Mouse (Mus musculus) liver, embryonic 14.5 days (tissue): ENCODE data around the gene F11r. TPM values are rescaled to one million over a fixed set of nuclear protein-coding genes. Genes with fewer than 3 reads are reported as not detected.
A peak's percentile ranks its signal among the peaks of the same experiment; 100 is the strongest.
"Not testable (repeated sequence)": the region's sequence is repeated elsewhere in the genome, so short reads cannot be mapped to it uniquely, and the experiment has no call there.

Source experiments
- ATAC-seq: fragments of 200-750 bp; cut with Nextera tagmentation; 2 replicates; pipeline ENCODE4 v1.8.0; 2017; ENCODE audit warnings: moderate number of reproducible peaks, mild to moderate bottlenecking, moderate library complexity; ENCODE audit not compliant: insufficient read depth
- DNase-seq, 3 experiments: peaks; one replicate each; pipeline ENCODE4 v3.0.0-alpha.2; 2012 to 2013; ENCODE audit warnings: low read depth in 3 of 3, low spot score in 3 of 3
- H3K27ac ChIP-seq: fragments of 300-500 bp; sonication (generic); 2 replicates; pipeline ENCODE4 v1.5.1; 2014; ENCODE audit warnings: moderate library complexity, mild to moderate bottlenecking, control low read depth, inconsistent platforms
- H3K27me3 ChIP-seq: fragments of 300-500 bp; sonication (generic); 2 replicates; pipeline ENCODE4 v1.6.1; 2014; ENCODE audit warnings: mild to moderate bottlenecking, low read length, moderate library complexity; ENCODE audit not compliant: control insufficient read depth, insufficient read depth
- H3K36me3 ChIP-seq: fragments of 300-500 bp; sonication (generic); replicated peaks from 2 replicates; pipeline ENCODE4 v1.6.1; 2014; ENCODE audit warnings: low read depth; ENCODE audit not compliant: control insufficient read depth, insufficient read depth
- H3K4me1 ChIP-seq, 2 experiments: fragments of 200-500 bp in 1 of 2; fragments of 300-500 bp in 1 of 2; sonication (generic) in 1 of 2; replicated peaks; 2 replicates each; pipeline ENCODE4 v1.6.1; 2012 to 2014; ENCODE audit warnings: antibody characterized with exemption in 1 of 2, inconsistent platforms in 1 of 2, low read length in 1 of 2; ENCODE audit not compliant: control insufficient read depth in 2 of 2, insufficient read depth in 2 of 2
- H3K4me2 ChIP-seq: fragments of 300-500 bp; sonication (generic); 2 replicates; pipeline ENCODE4 v1.6.1; 2014; ENCODE audit warnings: low read depth, mild to moderate bottlenecking, control low read depth, moderate library complexity
- H3K4me3 ChIP-seq, 2 experiments: fragments of 200-500 bp in 1 of 2; fragments of 300-500 bp in 1 of 2; sonication (generic) in 1 of 2; 2 replicates each; pipeline ENCODE4 v1.5.1; 2012 to 2014; ENCODE audit warnings: low read depth in 2 of 2, low read length in 2 of 2, mild to moderate bottlenecking in 2 of 2, control low read depth in 1 of 2, inconsistent platforms in 1 of 2, moderate library complexity in 1 of 2; ENCODE audit not compliant: insufficient read depth in 1 of 2
- H3K9ac ChIP-seq: fragments of 300-500 bp; sonication (generic); replicated peaks from 2 replicates; pipeline ENCODE4 v1.6.1; 2014; ENCODE audit warnings: mild to moderate bottlenecking, control low read depth, moderate library complexity
- H3K9me3 ChIP-seq: fragments of 300-500 bp; sonication (generic); 2 replicates; pipeline ENCODE4 v1.6.1; 2016; ENCODE audit warnings: low read length, mixed read lengths; ENCODE audit not compliant: control insufficient read depth
- CTCF ChIP-seq: IDR thresholded peaks from 2 replicates; pipeline ENCODE4 v1.5.1; 2016; ENCODE audit warnings: antibody characterized with exemption, low read depth, control low read depth
- EP300 ChIP-seq: IDR thresholded peaks from 2 replicates; pipeline ENCODE4 v1.6.1; 2016; ENCODE audit warnings: antibody characterized with exemption, low read depth
- WGBS: fragments of 180-500 bp; shearing (Covaris S2); extraction: QIAGEN DNeasy Blood & Tissue Kit; methylation state at CpG from one replicate; pipeline ENCODE4 v1.1.7; 2014; ENCODE audit not compliant: insufficient replicate concordance; 5-methylcytosine and 5-hydroxymethylcytosine counted together
- polyA plus RNA-seq, 2 experiments: library from polyadenylated mRNA; depleted of rRNA in 1 of 2; stranded (reverse) in 1 of 2; unstranded in 1 of 2; fragments of >200 nt; fragmentation: Nextera tagmentation in 1 of 2; extraction: Ambion mirVana in 1 of 2; gene quantifications; 2 replicates each; pipeline versions ENCODE4 v1.2.1 to v1.2.3; 2012 to 2014

The F11r gene
- polyA plus RNA-seq, 2 experiments = 11.9 to 13.6 TPM

- no peaks in the 10 kb centered on the region for H3K9me3 ChIP-seq
- 25% methylated on average over 4 of the region's 4 CpGs for WGBS
- H3K27me3 ChIP-seq = no peaks in the 10 kb centered on the region
- H3K4me3 ChIP-seq = no peak overlapping the region
- TF ChIP-seq CTCF (no peak), EP300 (no peak)
- no peak overlapping the region for H3K4me2 ChIP-seq
- no peaks in the 10 kb centered on the region for H3K4me1 ChIP-seq
- no peaks in the 10 kb centered on the region for H3K36me3 ChIP-seq
- no peak for ATAC-seq
- H3K27ac ChIP-seq = no peak overlapping the region
- no peak for DNase-seq
- H3K9ac ChIP-seq = no peak overlapping the region
These were observed 29.2 kb downstream of the F11r start for GRCm38 (mm10) chr1:171466565-171466964.

GRCm38 (mm10) chr1:171469678-171470077 is 32.3 kb downstream of the F11r start:
- WGBS = 58% methylated on average over 3 of the region's 3 CpGs
- TF ChIP-seq CTCF (no peak), EP300 (no peak)
- DNase-seq (no peak), ATAC-seq (no peak)
- no peak overlapping the region for H3K9ac ChIP-seq
- H3K4me3 ChIP-seq = no peak overlapping the region
- H3K36me3 ChIP-seq = no peaks in the 10 kb centered on the region
- H3K27ac ChIP-seq = no peak overlapping the region
- H3K9me3 ChIP-seq = no peaks in the 10 kb centered on the region
- H3K4me1 ChIP-seq = no peaks in the 10 kb centered on the region
- no peak overlapping the region for H3K4me2 ChIP-seq
- no peaks in the 10 kb centered on the region for H3K27me3 ChIP-seq

GRCm38 (mm10) chr1:171470371-171470871 is 33.1 kb downstream of the F11r start:
- no peak overlapping the region for H3K9ac ChIP-seq
- no peaks in the 10 kb centered on the region for H3K36me3 ChIP-seq
- ATAC-seq (no peak), DNase-seq (peak; percentile 31 to 40 (median 35))
- no peak overlapping the region for H3K4me2 ChIP-seq
- no peak overlapping the region for H3K4me3 ChIP-seq
- WGBS = 19% methylated on average over 7 of the region's 7 CpGs
- no peak for TF ChIP-seq EP300
- TF ChIP-seq CTCF = peak; percentile 84
- no peak overlapping the region for H3K27ac ChIP-seq
- no peaks in the 10 kb centered on the region for H3K9me3 ChIP-seq
- H3K27me3 ChIP-seq = no peaks in the 10 kb centered on the region
- no peaks in the 10 kb centered on the region for H3K4me1 ChIP-seq

- Histone ChIP-seq H3K9ac (no peak overlapping the region), H3K27me3 (no peaks in the 10 kb centered on the region), H3K4me2 (no peak overlapping the region), H3K4me1 (no peaks in the 10 kb centered on the region), H3K4me3 (no peak overlapping the region), H3K36me3 (no peaks in the 10 kb centered on the region), H3K9me3 (no peaks in the 10 kb centered on the region), H3K27ac (no peak overlapping the region)
- ATAC-seq (no peak), DNase-seq (no peak)
- TF ChIP-seq CTCF = no peak
- no peak for TF ChIP-seq EP300
- WGBS = 35% methylated on average over 5 of the region's 5 CpGs
These were observed 33.6 kb downstream of the F11r start for GRCm38 (mm10) chr1:171470896-171471295.

GRCm38 (mm10) chr1:171471452-171471851 is 34.1 kb downstream of the F11r start:
- 45% methylated on average over 1 of the region's 1 CpGs for WGBS
- Histone ChIP-seq H3K9me3 (no peaks in the 10 kb centered on the region), H3K4me2 (no peak overlapping the region), H3K27me3 (no peaks in the 10 kb centered on the region), H3K4me3 (no peak overlapping the region), H3K36me3 (no peaks in the 10 kb centered on the region), H3K27ac (no peak overlapping the region), H3K4me1 (no peaks in the 10 kb centered on the region), H3K9ac (no peak overlapping the region)
- TF ChIP-seq EP300 (no peak), CTCF (no peak)
- DNase-seq (no peak), ATAC-seq (no peak)

GRCm38 (mm10) chr1:171471941-171472340 is 34.6 kb downstream of the F11r start:
- not testable (repeated sequence) for H3K4me3 ChIP-seq, H3K4me1 ChIP-seq, H3K4me2 ChIP-seq, H3K27ac ChIP-seq, H3K36me3 ChIP-seq, ATAC-seq, H3K9me3 ChIP-seq, H3K27me3 ChIP-seq, DNase-seq, H3K9ac ChIP-seq
- 77% methylated on average over 6 of the region's 8 CpGs for WGBS
